Mouse (Mus musculus): ENCODE data around the gene S100a7a.

S100a7a gene

DNA sequence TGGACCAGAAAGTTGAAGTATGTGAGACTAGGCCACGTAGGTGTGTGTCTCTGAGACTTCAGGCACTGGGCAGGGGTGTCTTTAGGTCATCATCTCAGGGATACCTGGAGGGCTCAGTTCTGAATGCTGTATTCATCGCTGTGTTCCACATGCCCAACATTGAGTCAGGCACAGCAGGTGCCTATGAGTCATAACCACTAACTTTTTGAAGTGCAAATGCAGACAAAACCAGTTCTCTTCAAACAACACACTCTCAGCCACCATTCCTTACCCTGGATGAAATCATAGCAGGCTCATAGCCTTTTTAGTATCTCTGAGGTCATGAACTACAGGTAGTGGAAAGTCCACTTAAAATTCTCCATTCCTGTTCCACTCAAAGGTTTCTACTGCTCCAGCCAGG lies 24.5 kb upstream of the S100a7a start:
- DNase-seq: no peak

DNA sequence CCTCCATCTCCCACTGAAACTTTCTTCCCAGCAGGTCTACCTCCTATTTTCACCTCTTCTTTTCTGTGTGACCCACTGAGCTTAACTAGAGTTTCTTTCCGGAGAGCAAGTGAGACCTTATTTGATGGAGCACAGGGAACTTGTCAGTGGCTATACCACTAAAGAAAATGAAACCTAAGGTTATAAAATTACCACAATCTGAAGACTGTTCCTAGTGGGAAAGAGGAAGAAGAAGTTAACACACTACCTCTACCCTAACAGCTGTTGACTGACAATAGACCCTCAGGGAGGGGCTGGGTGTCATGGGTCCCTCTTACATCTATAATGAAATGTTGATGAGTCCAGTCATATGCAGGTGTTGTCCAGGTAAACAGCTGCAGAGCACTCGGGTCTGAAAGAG lies 21.8 kb upstream of the S100a7a start:
- DNase-seq: no peak

DNA sequence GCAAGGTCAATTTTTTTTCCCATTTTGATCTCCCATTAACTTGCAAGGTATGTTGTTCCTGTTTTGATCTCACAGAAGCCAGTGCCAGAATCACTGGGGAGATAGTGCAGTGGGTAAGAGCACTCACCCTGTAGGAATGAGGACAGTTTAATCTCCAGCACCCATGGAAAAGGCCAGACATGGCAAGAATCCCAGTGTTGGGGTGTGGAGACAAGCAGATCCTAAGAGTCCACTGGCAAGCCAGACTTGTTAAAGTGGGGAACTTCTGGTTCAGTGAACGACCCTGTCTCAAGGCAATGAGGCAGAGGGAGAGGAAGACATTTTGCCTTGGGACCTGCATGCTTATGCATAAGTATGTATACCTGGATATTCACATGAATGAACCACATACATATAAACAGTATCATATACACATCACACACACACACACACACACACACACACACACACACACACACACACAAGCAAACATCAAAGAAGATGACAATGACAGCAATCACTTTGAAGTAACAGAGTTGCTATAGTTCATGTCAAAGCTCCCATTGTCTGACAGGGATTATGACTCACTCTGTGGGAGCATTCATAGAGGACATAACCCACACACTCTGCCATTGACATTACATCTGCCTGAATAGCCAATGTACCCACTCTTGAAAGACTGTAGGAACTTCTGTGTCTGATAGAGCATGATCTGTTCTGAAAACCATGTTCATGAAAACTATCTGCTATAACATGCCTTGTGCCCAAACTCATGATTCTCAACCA lies 15.1 kb upstream of the S100a7a start:
- DNase-seq: no peak

DNA sequence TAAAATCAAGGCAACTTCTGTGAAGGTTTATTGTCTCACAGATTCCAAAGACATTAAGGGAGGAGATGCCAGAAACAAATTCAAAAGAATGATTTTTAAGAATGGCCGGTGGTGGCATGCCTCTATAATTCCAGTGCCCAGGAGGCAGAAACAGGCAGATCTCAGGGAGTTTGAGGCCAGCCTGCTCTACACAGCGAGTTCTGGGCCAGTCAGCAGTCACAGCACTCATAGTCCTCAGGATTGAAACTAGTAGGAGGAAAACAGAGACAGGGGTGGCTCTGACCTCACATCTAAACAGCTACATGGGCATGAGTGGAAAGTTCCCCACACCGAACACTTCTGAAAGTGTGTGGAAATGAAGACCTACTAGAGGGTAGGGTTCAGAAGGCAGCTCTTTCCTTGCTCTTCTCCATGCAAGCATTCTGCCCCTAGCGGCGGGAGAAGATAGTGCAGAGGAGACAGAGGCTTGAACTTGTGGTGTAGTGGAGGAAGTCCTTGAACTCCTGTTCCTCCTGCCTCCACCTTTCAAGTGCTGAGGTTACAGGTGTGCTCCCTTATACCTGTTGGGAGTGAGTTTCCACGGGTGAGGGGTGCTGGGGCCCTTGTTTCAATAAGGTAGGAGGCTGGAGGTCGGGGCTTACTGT lies 14.2 kb upstream of the S100a7a start:
- DNase-seq: peak; percentile 36

DNA sequence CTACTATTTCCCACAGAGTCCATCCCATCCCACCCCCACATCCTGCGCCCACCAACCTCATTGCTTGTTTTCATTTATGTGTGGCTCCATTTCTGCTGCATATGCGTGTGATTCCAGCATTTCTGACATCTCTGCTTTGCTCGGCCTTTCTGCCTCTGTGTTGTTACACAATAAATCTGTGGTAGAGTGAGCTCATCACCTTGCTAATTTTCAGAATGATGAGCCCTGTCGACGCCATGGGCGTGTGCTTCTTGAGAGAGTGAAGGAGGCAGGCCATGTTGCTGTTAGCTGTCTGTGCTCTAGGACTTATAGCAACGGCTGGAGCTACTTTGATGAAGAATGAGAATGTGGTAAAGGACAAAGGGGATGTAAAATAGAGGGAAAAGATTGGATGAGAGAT lies 12.8 kb upstream of the S100a7a start:
- DNase-seq: no peak

DNA sequence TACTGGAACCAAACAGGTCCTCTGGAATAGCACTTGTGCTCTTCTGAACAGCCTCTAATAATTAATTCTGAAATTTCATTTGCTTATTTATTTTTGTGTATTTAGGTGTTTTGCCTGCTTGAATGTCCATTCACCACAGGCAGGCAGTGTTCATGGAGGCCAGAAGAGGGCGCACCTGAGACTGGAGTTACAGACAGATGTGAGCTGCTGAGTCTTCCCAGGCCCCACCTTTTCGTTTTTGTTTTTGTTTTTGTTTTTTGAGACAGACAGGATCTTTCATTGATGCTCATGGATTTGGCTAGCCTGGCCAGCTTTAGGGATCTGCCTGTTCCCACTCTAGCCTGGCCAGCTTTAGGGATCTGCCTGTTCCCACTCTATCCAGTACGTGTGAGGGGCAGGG lies 9.6 kb upstream of the S100a7a start:
- DNase-seq: peak; percentile 35

DNA sequence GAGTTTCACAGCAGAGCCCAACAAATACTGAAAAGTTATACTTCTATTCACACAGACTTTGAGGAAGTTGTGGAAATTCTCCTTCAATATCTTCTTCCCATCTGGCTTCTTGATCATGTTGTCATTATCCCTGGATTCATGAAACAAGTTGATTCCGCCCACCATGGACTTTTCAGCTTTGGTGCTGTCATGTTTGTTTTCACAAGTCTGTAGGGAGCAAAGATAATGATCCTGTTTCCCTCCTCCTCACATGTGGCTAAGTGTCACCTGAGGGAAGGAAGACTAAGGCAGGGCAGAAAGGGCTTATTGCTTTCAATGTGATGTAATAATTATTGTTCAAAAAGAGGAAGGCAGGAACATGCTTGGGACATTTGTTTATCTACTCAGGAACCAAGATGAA lies 6.5 kb upstream of the S100a7a start:
- DNase-seq: no peak

DNA sequence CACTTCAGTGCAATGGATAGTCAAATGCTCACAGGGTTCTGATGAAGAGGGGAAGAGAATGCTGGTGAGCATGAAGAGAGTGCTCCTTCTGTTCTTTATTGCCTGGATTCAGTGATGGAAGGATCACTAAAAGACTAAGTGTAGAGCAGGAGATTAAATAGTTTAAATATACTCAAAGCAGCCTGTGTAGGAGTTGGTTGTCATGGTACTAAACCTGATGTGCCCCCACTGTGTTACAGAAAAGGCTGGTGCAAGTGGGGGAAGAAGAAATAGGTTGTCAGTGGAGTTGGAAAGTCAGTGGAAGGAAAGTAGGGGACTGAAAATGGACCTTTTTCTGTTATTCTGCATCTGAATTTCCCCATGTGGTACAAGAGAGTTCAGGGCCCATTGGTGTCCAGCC lies 4.8 kb upstream of the S100a7a start:
- DNase-seq: no peak

DNA sequence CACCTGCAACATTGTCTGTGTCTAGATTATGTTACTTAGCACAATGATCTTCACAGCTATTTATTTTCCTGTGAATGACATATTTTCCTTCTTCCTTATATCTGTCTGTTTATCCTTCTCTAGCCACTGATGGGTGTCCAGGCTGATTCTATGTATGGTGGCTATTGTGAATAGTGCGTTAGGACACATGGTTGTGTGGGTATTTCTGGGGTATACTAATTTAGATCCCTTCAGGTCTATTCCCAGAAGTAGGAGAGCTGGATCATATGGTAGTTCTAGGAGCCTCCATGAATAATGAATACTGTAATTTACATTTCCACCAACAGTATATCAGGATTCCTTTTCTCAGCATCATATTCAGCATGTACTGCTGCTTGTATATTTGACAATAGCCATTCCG lies 4.0 kb upstream of the S100a7a start:
- DNase-seq: no peak

DNA sequence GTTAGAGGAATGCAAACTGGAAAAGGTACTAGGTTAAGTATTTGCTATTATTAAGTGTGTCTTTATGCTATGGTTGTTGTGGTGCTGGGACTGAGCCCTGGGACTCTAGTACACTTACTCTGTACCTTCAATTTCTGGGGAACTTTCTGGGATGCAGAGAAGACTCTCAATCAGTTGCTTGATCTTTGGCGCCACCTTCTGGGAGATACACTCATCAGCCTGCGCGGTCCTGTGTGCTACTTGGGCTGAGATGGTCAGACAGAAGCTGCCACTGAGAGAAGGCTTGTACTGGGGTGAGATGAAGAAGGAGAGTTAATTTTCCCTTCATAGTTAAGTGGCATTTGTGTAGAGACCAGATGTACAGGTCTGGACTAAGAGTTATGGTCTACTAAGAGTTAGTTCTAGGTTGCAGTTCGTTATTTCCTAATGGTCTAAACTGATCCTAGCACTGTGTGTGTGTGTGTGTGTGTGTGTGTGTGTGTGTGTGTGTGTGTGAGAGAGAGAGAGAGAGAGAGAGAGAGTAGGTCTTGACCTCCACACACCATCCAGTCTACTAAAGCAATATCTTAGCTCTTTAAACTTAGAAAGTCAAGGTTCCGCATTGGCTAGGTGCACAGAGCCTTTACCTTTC lies 824 bp upstream of the S100a7a start:
- peak; percentile 90 for DNase-seq

DNA sequence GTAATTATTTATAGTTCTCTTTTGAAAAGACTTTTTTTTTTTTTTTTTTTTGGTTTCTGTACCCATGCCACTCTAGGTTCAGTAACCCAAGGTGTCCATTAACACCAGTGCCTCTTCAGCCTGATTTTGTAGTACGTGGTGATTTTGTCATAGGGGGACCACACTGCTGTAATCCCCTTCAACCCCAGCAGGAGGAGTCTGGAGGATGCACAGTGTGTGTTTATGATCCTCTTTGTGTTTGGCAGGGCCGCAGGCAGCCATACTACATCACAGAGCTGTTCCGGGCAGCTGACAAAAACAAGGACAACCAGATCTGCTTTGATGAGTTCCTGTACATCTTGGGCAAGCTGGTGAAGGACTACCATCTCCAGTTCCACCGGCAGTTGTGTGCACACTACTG lies 3.6 kb downstream of the S100a7a start:
- DNase-seq: no peak

DNA sequence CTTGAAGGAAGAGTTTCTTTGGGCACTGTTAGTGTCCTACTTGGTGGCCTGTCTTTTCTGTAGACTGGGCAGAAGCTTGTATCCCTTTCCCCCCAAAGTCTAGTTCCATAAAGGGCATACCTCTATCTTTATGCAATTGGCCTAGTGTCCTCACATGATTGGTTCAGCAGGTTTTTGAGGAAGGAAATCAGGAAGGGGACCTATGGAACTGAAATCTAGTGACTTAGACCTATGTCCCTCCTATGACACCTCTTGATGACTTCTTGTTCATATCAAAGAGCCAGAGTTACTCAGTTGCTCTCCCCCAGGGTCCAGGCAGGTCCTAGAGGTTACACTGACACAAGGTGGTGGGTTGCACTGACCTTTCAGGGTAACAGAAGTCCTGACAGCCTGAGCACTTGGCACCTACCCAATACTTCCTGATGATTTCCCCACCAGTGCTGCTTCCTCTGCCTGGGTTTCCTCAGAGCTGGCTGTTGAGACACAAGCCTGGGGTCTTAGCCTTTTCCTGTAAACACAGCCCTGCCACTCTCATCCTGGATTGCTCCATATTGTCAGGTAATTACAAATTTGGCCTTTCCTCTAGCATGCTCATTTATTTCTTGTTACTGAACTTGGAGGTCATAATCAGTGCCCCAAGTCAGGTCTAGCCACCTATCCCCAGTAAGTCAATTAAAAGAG lies 5.7 kb downstream of the S100a7a start:
- no peak for DNase-seq

DNA sequence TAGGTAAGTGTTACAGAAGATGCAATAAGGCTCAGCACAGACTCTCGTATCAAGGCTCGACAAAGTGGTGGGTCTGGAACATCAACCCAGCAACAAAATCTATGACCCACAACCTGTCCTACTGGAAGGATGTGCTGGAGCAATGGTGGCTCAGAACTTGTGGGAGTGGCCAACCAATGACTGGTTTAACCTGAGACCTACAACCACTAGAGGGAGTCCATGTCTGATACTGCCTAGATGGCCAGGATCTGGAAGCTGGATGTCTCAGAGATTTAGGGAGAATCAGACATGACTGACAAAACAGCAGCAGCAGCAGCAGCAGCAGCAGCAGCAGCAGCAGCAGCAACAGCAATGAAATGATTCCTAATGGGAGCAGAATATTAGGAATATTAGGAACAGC lies 10.4 kb downstream of the S100a7a start:
- DNase-seq: peak; percentile 44

DNA sequence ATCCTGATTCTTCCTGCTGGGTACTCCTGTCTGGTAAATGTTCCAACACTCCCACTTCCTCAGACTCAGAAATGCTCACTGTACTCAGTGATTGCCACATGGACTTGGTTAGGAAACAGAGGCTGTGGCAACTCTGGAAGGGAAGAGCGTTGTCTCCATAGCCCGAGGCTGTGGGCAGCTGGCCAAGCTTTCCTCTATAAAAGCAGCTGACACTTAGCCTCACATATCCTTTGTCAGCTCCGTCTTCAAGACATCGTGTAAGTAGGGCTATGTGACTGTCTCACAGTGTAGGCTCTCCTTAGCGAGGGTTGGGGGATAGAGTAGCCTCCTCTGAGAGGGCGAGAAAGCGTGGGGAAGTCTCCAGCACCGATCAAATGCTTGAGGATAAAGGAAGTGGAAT lies 15.0 kb downstream of the S100a7a start, which contains the start of gene S100a8:
S100a8 (plus strand) TSS at position 133 of the 400 bp plus-strand sequence.
- DNase-seq: no peak

DNA sequence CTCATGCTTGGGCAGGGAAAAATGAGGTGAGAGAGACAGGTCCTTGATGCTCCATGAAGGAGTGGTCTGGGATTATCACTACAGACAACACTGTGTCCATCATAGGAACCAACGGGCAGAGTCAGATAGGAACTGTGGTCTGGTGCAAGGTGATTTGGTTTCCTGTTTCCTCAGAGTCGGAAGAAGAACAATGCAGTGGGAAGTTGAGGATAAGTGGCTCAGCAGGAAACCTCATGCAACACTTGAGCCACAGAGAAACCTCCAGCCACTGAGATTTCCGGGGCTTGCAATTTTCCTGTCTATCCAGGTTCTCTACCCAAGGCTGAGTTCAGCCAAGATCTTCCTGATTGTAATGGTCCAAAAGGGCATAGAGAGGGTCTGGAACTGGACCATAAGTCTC lies 24.8 kb downstream of the S100a7a start:
- DNase-seq: no peak

DNA sequence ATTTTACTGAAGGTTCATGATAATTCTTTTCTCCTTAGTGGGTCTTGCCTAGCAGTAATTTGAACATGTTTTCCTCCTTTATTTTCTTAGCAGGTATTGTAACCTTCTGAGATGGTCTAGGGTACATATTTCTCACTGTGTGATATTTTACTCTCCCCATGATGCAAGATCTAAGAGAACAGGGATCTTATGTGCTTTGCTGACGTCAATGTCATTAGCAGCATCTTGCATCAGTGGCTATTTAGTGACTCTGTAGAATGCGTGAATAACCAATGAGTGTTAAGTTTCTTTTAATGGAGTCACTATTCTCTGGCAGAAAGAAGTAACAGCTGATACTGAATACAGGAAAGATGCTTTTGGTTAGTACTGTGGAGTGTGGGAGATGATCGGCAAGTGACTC lies 30.1 kb downstream of the S100a7a start:
- DNase-seq: no peak

DNA sequence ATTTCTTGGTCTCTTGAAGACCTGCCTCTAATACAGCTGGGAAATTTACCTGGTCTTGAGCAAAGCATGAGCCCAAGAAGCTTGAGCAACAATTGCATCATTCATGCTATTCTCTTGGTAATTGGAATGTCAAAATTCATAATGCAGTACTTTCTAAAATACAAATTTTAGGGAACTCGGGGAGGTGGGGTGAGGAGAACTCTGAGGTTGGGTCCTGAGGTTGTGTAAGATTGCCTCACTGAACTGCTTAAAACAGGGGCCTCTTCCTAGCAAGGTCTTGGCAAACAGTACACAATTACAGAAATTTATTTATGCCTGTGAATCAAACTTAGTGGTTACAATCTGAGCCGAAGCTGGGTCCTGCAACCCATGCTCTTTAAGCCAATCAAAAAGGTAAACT lies 33.0 kb downstream of the S100a7a start:
- no peak for DNase-seq

DNA sequence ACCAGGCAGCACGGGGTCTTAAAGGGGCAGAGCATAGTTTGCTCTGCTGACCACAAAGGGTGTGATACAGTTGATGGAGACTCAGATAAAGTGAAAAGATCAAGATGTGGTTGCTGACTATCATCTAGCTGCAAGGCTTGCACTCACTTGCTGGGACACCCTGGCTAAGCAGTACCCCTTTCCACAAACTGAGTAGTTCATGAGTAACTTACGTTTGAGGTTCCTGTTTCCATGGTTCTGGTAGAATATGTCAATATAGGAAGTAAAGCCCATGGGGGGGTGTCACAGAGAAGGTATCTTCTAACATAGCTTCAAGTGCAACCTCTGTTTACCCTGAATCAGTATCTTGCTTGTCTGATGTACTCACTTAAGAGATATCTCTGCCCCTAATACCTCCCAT lies 39.7 kb downstream of the S100a7a start:
- DNase-seq: no peak

DNA sequence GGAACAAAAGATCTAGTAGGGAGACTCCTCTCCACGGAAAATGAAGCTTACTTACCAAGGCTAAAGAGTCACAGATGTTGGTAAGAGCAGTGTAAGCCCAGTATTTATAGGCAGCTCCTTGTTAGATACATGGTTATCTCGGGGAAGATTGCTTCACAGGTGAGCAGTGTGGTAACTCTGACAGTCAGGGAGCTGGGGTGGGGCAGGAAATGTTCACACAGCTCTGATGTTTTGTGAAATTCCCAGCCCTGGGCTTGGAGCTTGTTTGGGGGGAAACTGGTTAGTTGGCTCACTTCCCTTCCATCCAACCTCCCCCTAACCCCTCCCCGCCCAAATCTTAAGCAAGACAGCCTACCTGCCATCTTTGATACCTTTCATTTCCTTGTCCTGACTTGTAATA lies 41.8 kb downstream of the S100a7a start, which contains the start of gene S100a9:
S100a9 (minus strand) TSS at position 109 of the 400 bp plus-strand sequence.
- no peak for DNase-seq

DNA sequence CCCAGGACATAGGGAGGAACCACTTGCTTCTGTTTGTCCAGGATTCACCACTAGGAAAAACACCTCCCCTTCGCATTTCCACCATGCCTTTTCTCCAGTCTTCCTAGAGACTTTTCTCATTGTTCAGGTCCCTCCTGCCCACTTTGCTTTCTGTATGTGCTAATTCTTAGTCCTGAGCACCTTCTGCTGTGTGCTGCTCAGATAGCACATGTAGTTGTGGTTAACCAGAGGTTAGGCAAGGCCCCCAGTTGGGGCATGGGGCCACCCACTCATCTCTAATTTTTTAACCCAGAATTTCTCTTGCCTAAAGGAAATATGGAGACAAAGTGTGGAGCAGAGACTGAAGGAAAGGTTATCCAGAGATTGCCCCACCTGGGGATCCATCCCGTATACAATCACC lies 48.4 kb downstream of the S100a7a start:
- no peak for DNase-seq
